Mouse (Mus musculus): ENCODE measurements at regions not wholly inside any gene's neighbourhood (a gene's known extent, or its start where the extent isn't known, plus 50 kb on each side); places are given as distances from the start of the nearest gene placed in this dataset.

DNA sequence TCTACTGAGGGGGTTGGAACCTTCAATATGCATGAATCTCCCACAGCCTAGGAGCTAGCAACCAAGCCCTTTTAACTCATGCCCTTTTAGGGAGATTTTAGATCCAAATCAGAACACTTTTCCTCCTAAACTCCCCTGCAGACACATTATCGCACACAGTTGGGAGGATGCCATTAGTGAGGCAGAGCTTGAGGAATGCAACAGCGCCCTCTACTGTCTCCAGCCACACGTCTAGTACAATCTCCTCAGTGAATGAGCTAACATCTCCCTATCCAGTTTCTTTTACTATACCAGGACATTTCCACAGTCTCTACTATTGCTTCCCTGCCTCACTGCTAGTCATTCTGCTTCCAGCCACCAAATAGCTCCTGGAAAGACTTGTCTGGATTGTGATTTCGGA lies 59.3 kb downstream of the 1700080O16Rik start:
- ATAC-seq (ENCODE audit: insufficient read depth) (peak; percentile 69; the same call in 1 of the 2 replicates), DNase-seq (peak; percentile 89)
- Histone ChIP-seq H3K9me3 (ENCODE audit: low read depth, low read length) (no peaks in the 10 kb centered on the region), H3K27ac (ENCODE audit: low read depth) (no peak overlapping the region), H3K4me3 (ENCODE audit: low read depth, low read length) (no peak overlapping the region), H3K4me1 (ENCODE audit: insufficient read depth) (no peaks in the 10 kb centered on the region), H3K4me2 (no peak overlapping the region), H3K9ac (no peak overlapping the region), H3K36me3 (ENCODE audit: insufficient read depth) (no peaks in the 10 kb centered on the region), H3K27me3 (ENCODE audit: insufficient read depth, low read length) (no peaks in the 10 kb centered on the region)
- TF ChIP-seq CTCF (IDR thresholded peaks at IDR 0.05; ENCODE audit: low read depth): peak; percentile 81
- WGBS: 18% methylated on average over 4 of the region's 4 CpGs

DNA sequence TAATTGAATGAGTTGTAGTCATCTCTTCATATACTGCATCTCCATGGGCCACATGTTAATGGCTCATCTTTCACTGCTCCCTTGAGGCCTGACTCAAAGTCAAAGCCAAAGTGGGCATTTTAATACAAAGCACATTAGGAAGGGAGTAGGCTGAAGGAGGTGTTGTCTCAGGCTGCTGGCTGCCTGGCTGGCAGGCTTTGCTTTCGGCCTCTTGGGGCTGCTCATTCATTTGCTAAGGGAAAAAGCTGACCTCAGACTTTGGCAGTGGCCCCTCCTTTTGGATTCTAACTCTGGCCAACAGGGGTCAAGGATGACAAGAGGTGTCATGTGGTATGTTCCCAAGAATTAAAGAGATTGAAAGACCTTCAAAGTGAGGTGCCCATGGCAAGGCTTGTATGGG lies 61.0 kb downstream of the 1700080O16Rik start:
- Histone ChIP-seq H3K27me3 (ENCODE audit: insufficient read depth, low read length) (no peaks in the 10 kb centered on the region), H3K9me3 (ENCODE audit: low read depth, low read length) (no peaks in the 10 kb centered on the region), H3K27ac (ENCODE audit: low read depth) (no peak overlapping the region), H3K36me3 (ENCODE audit: insufficient read depth) (no peaks in the 10 kb centered on the region), H3K4me3 (ENCODE audit: low read depth, low read length) (no peak overlapping the region), H3K4me2 (no peak overlapping the region), H3K9ac (no peak overlapping the region), H3K4me1 (ENCODE audit: insufficient read depth) (no peaks in the 10 kb centered on the region)
- TF ChIP-seq CTCF (IDR thresholded peaks at IDR 0.05; ENCODE audit: low read depth): no peak
- DNase-seq (no peak), ATAC-seq (ENCODE audit: insufficient read depth) (no peak)
- 57% methylated on average over 1 of the region's 1 CpGs for WGBS

DNA sequence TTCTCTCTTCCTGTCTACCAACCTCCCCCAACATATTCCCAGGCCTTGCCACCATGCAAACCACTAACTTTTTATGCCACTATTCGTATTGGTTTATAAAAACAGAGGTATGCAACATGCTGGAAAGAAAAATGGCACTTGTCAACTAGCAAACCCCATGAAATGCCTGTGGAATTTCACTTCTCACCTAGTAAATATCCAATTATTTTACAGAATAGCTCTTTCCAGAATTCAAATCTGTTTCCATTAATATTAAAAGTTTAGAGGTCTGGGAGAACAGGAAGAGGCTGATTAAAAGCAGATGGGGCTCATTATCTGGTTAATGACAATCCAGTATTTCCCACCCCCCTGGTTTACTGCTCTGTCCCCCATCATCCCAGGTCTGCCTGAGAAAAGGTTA lies 62.0 kb downstream of the 1700080O16Rik start:
- DNase-seq (no peak), ATAC-seq (ENCODE audit: insufficient read depth) (no peak)
- no peaks in the 10 kb centered on the region for H3K36me3 ChIP-seq (ENCODE audit: insufficient read depth)
- no peaks in the 10 kb centered on the region for H3K9me3 ChIP-seq (ENCODE audit: low read depth, low read length)
- no peak overlapping the region for H3K9ac ChIP-seq
- no peaks in the 10 kb centered on the region for H3K27me3 ChIP-seq (ENCODE audit: insufficient read depth, low read length)
- H3K4me2 ChIP-seq: no peak overlapping the region
- WGBS: 24% methylated on average over 1 of the region's 1 CpGs
- TF ChIP-seq CTCF (IDR thresholded peaks at IDR 0.05; ENCODE audit: low read depth): no peak
- H3K4me3 ChIP-seq (ENCODE audit: low read depth, low read length): no peak overlapping the region
- H3K27ac ChIP-seq (ENCODE audit: low read depth): no peak overlapping the region
- H3K4me1 ChIP-seq (ENCODE audit: insufficient read depth): no peaks in the 10 kb centered on the region

DNA sequence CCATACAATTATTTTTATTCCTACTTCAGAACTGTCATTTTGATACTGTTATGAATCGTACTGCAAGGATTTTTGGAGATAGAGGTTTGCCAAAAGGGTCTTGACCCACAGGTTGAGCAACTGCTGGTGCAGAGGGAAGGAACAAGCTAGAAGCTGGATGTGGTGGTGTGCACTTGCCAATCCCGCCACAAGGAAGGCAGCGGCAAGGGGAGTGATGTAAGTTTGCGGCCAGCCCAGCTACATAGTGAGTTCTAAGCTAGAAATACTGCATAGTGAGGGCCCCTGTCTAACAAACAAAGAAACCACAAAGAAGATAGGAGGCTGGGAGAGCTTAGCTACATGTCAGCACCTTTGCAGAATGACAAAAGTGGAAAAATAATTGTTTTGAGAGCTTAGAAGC lies 74.1 kb downstream of the 1700080O16Rik start:
- H3K4me3 ChIP-seq (ENCODE audit: low read depth, low read length): no peak overlapping the region
- H3K4me1 ChIP-seq (ENCODE audit: insufficient read depth): no peaks in the 10 kb centered on the region

DNA sequence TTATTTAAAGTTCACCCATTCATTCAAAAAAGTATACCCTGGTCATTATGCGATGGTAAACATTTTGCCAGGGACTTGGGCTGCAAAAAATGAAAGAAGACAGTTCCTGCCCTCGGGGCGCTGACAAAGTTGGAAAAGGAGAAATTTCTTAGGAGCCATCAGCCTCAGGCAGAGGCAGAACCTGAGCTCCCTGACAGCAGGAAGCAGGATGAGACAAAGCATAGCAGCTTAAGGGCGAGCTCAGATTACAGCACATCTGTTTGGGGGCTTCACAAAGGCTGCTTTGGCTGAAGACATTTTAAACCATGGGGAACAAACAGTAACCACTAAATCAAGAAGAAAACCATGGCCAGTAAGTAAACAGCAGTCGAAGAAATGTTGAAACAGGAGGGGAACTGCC lies 75.5 kb downstream of the 1700080O16Rik start:
- WGBS: 22% methylated on average over 5 of the region's 5 CpGs
- no peak for DNase-seq
- no peak overlapping the region for H3K27ac ChIP-seq (ENCODE audit: low read depth)

More for the DNA sequence above, 74.1 kb downstream of the 1700080O16Rik start:
- no peak for TF ChIP-seq CTCF (IDR thresholded peaks at IDR 0.05; ENCODE audit: low read depth)
- Histone ChIP-seq H3K36me3 (ENCODE audit: insufficient read depth) (no peaks in the 10 kb centered on the region), H3K9me3 (ENCODE audit: low read depth, low read length) (peaks cover 3% of the 10 kb centered on the region; the same call in 1 of the 2 replicates), H3K27me3 (ENCODE audit: insufficient read depth, low read length) (no peaks in the 10 kb centered on the region), H3K27ac (ENCODE audit: low read depth) (no peak overlapping the region), H3K9ac (no peak overlapping the region), H3K4me2 (no peak overlapping the region)
- no peak for DNase-seq
- no peak for ATAC-seq (ENCODE audit: insufficient read depth)
- 87% methylated on average over 4 of the region's 4 CpGs for WGBS

DNA sequence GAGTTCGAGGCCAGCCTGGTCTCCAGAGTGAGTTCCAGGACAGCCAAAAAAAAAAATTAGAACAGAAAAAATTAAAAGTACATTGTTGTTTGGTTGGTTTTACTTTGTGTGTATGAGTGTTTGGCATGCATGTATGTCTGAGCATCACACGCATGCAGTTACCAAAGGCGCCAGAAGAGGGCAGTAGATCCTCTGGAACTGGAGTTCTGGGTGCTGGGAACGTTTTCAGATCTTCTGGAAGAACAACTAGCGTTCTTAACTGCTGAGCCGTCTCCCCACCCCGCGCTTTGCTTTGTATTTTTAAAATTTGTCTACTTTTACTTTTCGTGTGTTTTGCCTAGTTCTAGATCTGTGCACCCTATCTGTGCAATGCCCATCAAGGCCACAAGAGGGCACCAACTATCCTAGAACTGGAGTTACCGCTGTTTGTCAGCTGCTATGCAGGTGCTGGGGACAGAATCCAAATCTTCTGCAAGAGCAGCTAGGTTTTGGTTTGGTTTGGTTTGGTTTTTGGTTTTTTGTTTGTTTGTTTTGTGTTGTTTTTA lies 76.9 kb downstream of the 1700080O16Rik start:
- Histone ChIP-seq H3K9me3 (ENCODE audit: low read depth, low read length) (peaks cover 3% of the 10 kb centered on the region; the same call in 1 of the 2 replicates), H3K4me3 (ENCODE audit: low read depth, low read length) (no peak overlapping the region), H3K4me2 (no peak overlapping the region), H3K4me1 (ENCODE audit: insufficient read depth) (no peaks in the 10 kb centered on the region), H3K9ac (no peak overlapping the region), H3K27me3 (ENCODE audit: insufficient read depth, low read length) (no peaks in the 10 kb centered on the region), H3K36me3 (ENCODE audit: insufficient read depth) (no peaks in the 10 kb centered on the region), H3K27ac (ENCODE audit: low read depth) (no peak overlapping the region)
- TF ChIP-seq CTCF (IDR thresholded peaks at IDR 0.05; ENCODE audit: low read depth): peak; percentile 30
- ATAC-seq (ENCODE audit: insufficient read depth): no peak
- WGBS: 69% methylated on average over 10 of the region's 10 CpGs
- DNase-seq: peak; percentile 5

More for the DNA sequence above, 75.5 kb downstream of the 1700080O16Rik start:
- Histone ChIP-seq H3K4me2 (no peak overlapping the region), H3K36me3 (ENCODE audit: insufficient read depth) (no peaks in the 10 kb centered on the region), H3K9me3 (ENCODE audit: low read depth, low read length) (peaks cover 3% of the 10 kb centered on the region; the same call in 1 of the 2 replicates), H3K4me3 (ENCODE audit: low read depth, low read length) (no peak overlapping the region), H3K9ac (no peak overlapping the region), H3K27me3 (ENCODE audit: insufficient read depth, low read length) (no peaks in the 10 kb centered on the region), H3K4me1 (ENCODE audit: insufficient read depth) (no peaks in the 10 kb centered on the region)
- no peak for TF ChIP-seq CTCF (IDR thresholded peaks at IDR 0.05; ENCODE audit: low read depth)
- ATAC-seq (ENCODE audit: insufficient read depth): no peak

DNA sequence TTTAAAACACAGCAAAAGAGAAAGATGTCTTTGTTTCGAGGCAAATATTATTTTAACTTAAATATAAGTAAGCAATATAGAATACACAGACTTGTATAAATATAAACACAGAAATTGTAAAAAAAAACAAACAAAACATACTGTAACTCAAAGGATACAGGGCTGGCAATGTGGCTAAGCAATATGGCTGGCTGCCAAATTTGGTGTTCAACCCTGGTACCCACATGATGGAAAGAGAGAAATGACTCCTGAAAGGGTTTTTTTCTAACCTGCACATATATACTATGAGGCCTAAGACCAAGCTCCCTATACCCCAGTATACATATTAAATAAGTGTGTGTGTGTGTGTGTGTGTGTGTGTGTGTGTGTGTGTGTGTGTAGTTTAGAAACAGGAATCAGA lies 79.9 kb downstream of the 1700080O16Rik start:
- Histone ChIP-seq H3K9me3 (ENCODE audit: low read depth, low read length) (peaks cover 3% of the 10 kb centered on the region; the same call in 1 of the 2 replicates), H3K27ac (ENCODE audit: low read depth) (no peak overlapping the region), H3K9ac (no peak overlapping the region), H3K36me3 (ENCODE audit: insufficient read depth) (no peaks in the 10 kb centered on the region), H3K27me3 (ENCODE audit: insufficient read depth, low read length) (no peaks in the 10 kb centered on the region), H3K4me1 (ENCODE audit: insufficient read depth) (no peaks in the 10 kb centered on the region), H3K4me2 (no peak overlapping the region), H3K4me3 (ENCODE audit: low read depth, low read length) (no peak overlapping the region)
- TF ChIP-seq CTCF (IDR thresholded peaks at IDR 0.05; ENCODE audit: low read depth): no peak
- 54% methylated on average over 1 of the region's 1 CpGs for WGBS
- ATAC-seq (ENCODE audit: insufficient read depth): no peak
- peak; percentile 8 for DNase-seq
